Mouse (Mus musculus): ENCODE data around the gene Jag2.

DNA sequence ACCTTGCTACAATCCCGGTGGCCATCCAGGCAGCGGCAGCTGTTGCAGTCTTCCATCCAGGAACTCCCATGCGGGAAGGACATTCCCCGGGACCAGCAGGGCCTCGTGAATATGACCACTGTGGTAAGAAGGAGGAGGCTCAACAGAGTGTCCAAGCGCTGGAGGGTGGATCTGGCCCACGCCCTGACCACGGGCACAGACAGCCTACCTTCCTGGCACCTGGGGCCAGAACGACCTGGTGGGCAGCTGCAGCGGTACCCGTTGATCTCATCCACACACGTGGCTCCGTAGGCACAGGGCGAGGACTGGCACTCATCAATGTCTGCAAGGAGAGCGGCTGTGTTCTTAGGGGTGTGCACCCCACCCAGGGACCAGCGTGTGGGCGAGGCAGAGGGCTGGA, 17.9 kb downstream of the Jag2 start:
- TF ChIP-seq CTCF (IDR thresholded peaks at IDR 0.05; ENCODE audit: low read depth, low read length) (no peak), POLR2A (IDR thresholded peaks at IDR 0.05; ENCODE audit: borderline replicate concordance, low read depth, low read length) (no peak)

Measured in bone marrow macrophage, adult 2 months (primary cell).